Mouse (Mus musculus): ENCODE results near the gene Pde8a. TPM values are rescaled to one million over a fixed set of nuclear protein-coding genes. Genes with fewer than 3 reads are reported as not detected.

Gene Pde8a
- polyA plus RNA-seq, 1 experiment, result 31.6 TPM

- DNase-seq, result no peak
- TF ChIP-seq POLR2A (IDR thresholded peaks at IDR 0.05; ENCODE audit: low read depth, low read length), result no peak
- TF ChIP-seq CTCF (conservative IDR thresholded peaks at IDR 0.05; ENCODE audit: insufficient read depth, insufficient read length, low read depth, low read length), result no peak
- Histone ChIP-seq H3K36me3 (ENCODE audit: control insufficient read depth, insufficient read depth, low read length) (no peaks in the 10 kb centered on the region), H3K27me3 (replicated peaks; ENCODE audit: control insufficient read depth, insufficient read depth, low read length) (no peaks in the 10 kb centered on the region), H3K4me1 (ENCODE audit: control insufficient read depth, insufficient read depth, low read length) (no peaks in the 10 kb centered on the region), H3K4me3 (ENCODE audit: insufficient read depth, low read depth, low read length) (no peak overlapping the region), H3K27ac (ENCODE audit: insufficient read depth, low read depth, low read length) (no peak overlapping the region)
- WGBS, result 97% methylated on average over 1 of the region's 1 CpGs
Observed at GRCm38 (mm10) chr7:81311130-81311529, 97.7 kb downstream of the Pde8a start.

- no peak for TF ChIP-seq POLR2A (IDR thresholded peaks at IDR 0.05; ENCODE audit: low read depth, low read length)
- no peak for TF ChIP-seq CTCF (conservative IDR thresholded peaks at IDR 0.05; ENCODE audit: insufficient read depth, insufficient read length, low read depth, low read length)
Observed at GRCm38 (mm10) chr7:81311581-81311980, 98.2 kb downstream of the Pde8a start.

DNA sequence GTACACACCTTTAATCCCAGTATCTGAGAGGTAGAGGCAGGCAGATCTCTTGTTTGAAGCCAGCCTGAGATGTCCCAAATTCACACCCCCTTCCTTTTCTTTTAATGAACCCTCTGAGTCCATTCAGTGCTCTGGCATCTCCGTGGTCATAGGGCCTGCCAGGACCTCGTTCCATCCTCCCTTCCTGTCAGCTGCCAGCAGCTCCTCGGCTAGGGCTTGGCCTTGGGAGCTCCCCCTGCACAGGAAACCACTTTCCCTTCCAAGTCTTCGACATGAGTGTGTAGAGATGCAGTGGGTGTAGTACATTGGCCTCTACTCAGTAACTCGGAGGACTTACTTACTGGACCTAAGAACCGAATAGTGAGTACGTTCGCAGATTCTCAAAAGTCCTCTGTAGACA, 102.2 kb downstream of the Pde8a start:
- Histone ChIP-seq H3K4me3 (ENCODE audit: insufficient read depth, low read depth, low read length) (no peak overlapping the region), H3K27me3 (replicated peaks; ENCODE audit: control insufficient read depth, insufficient read depth, low read length) (no peaks in the 10 kb centered on the region), H3K36me3 (ENCODE audit: control insufficient read depth, insufficient read depth, low read length) (no peaks in the 10 kb centered on the region; the same call in none of the 2 replicates), H3K27ac (ENCODE audit: insufficient read depth, low read depth, low read length) (no peak overlapping the region), H3K4me1 (ENCODE audit: control insufficient read depth, insufficient read depth, low read length) (no peaks in the 10 kb centered on the region)
- peak; percentile 31 for DNase-seq
- 59% methylated on average over 8 of the region's 8 CpGs for WGBS
- TF ChIP-seq CTCF (conservative IDR thresholded peaks at IDR 0.05; ENCODE audit: insufficient read depth, insufficient read length, low read depth, low read length) (no peak), POLR2A (IDR thresholded peaks at IDR 0.05; ENCODE audit: low read depth, low read length) (no peak)

More at GRCm38 (mm10) chr7:81311581-81311980, 98.2 kb downstream of the Pde8a start:
- H3K36me3 ChIP-seq (ENCODE audit: control insufficient read depth, insufficient read depth, low read length), result no peaks in the 10 kb centered on the region
- H3K4me3 ChIP-seq (ENCODE audit: insufficient read depth, low read depth, low read length), result no peak overlapping the region
- H3K4me1 ChIP-seq (ENCODE audit: control insufficient read depth, insufficient read depth, low read length), result no peaks in the 10 kb centered on the region
- no peak for DNase-seq
- no peak overlapping the region for H3K27ac ChIP-seq (ENCODE audit: insufficient read depth, low read depth, low read length)
- H3K27me3 ChIP-seq (replicated peaks; ENCODE audit: control insufficient read depth, insufficient read depth, low read length), result no peaks in the 10 kb centered on the region

GRCm38 (mm10) chr7:81319749-81320148, 106.4 kb downstream of the Pde8a start:
- H3K27ac ChIP-seq (ENCODE audit: insufficient read depth, low read depth, low read length), result no peak overlapping the region
- TF ChIP-seq POLR2A (IDR thresholded peaks at IDR 0.05; ENCODE audit: low read depth, low read length), result no peak
- TF ChIP-seq CTCF (conservative IDR thresholded peaks at IDR 0.05; ENCODE audit: insufficient read depth, insufficient read length, low read depth, low read length), result no peak
- no peaks in the 10 kb centered on the region; the same call in none of the 2 replicates for H3K36me3 ChIP-seq (ENCODE audit: control insufficient read depth, insufficient read depth, low read length)
- no peaks in the 10 kb centered on the region for H3K4me1 ChIP-seq (ENCODE audit: control insufficient read depth, insufficient read depth, low read length)
- WGBS, result 60% methylated on average over 6 of the region's 6 CpGs
- no peak for DNase-seq
- no peaks in the 10 kb centered on the region for H3K27me3 ChIP-seq (replicated peaks; ENCODE audit: control insufficient read depth, insufficient read depth, low read length)
- no peak overlapping the region for H3K4me3 ChIP-seq (ENCODE audit: insufficient read depth, low read depth, low read length)

DNA sequence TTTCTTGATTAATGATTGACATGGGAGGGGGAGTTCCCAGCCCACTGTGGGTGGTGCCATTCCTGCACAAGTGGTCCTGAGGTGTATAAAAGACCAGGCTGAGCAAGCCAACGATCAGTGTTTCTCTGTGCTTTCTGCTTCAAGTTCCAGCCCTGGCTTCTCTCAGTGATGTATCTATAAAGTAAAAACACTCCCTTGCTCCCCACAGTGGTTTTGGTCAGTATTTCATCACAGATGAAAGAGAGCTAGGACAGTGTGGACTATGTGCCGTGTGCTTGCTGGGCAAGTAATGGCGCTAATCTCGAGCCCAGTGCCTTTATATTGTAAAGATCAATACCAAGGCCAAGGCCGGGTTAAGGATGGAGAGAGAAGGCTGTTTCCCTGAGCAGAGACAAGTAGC, 108.4 kb downstream of the Pde8a start:
- WGBS, result 67% methylated on average over 5 of the region's 5 CpGs
- H3K4me1 ChIP-seq (ENCODE audit: control insufficient read depth, insufficient read depth, low read length), result no peaks in the 10 kb centered on the region
- H3K27me3 ChIP-seq (replicated peaks; ENCODE audit: control insufficient read depth, insufficient read depth, low read length), result no peaks in the 10 kb centered on the region
- H3K27ac ChIP-seq (ENCODE audit: insufficient read depth, low read depth, low read length), result no peak overlapping the region
- no peaks in the 10 kb centered on the region; the same call in none of the 2 replicates for H3K36me3 ChIP-seq (ENCODE audit: control insufficient read depth, insufficient read depth, low read length)
- TF ChIP-seq CTCF (conservative IDR thresholded peaks at IDR 0.05; ENCODE audit: insufficient read depth, insufficient read length, low read depth, low read length) (no peak), POLR2A (IDR thresholded peaks at IDR 0.05; ENCODE audit: low read depth, low read length) (no peak)
- H3K4me3 ChIP-seq (ENCODE audit: insufficient read depth, low read depth, low read length), result no peak overlapping the region
- DNase-seq, result no peak

- WGBS, result 88% methylated on average over 12 of the region's 12 CpGs
- Histone ChIP-seq H3K4me1 (ENCODE audit: control insufficient read depth, insufficient read depth, low read length) (no peaks in the 10 kb centered on the region), H3K27me3 (replicated peaks; ENCODE audit: control insufficient read depth, insufficient read depth, low read length) (no peaks in the 10 kb centered on the region), H3K4me3 (ENCODE audit: insufficient read depth, low read depth, low read length) (no peak overlapping the region), H3K27ac (ENCODE audit: insufficient read depth, low read depth, low read length) (no peak overlapping the region), H3K36me3 (ENCODE audit: control insufficient read depth, insufficient read depth, low read length) (no peaks in the 10 kb centered on the region; the same call in 1 of the 2 replicates)
- no peak for DNase-seq
- TF ChIP-seq POLR2A (IDR thresholded peaks at IDR 0.05; ENCODE audit: low read depth, low read length), result no peak
- no peak for TF ChIP-seq CTCF (conservative IDR thresholded peaks at IDR 0.05; ENCODE audit: insufficient read depth, insufficient read length, low read depth, low read length)
Observed at GRCm38 (mm10) chr7:81326043-81326442, 112.6 kb downstream of the Pde8a start.

GRCm38 (mm10) chr7:81326859-81327258, 113.5 kb downstream of the Pde8a start:
- Histone ChIP-seq H3K4me1 (ENCODE audit: control insufficient read depth, insufficient read depth, low read length) (no peaks in the 10 kb centered on the region), H3K27me3 (replicated peaks; ENCODE audit: control insufficient read depth, insufficient read depth, low read length) (no peaks in the 10 kb centered on the region), H3K36me3 (ENCODE audit: control insufficient read depth, insufficient read depth, low read length) (no peaks in the 10 kb centered on the region; the same call in 1 of the 2 replicates), H3K4me3 (ENCODE audit: insufficient read depth, low read depth, low read length) (no peak overlapping the region), H3K27ac (ENCODE audit: insufficient read depth, low read depth, low read length) (no peak overlapping the region)
- TF ChIP-seq POLR2A (IDR thresholded peaks at IDR 0.05; ENCODE audit: low read depth, low read length) (no peak), CTCF (conservative IDR thresholded peaks at IDR 0.05; ENCODE audit: insufficient read depth, insufficient read length, low read depth, low read length) (no peak)
- DNase-seq, result no peak
- 85% methylated on average over 6 of the region's 6 CpGs for WGBS

Data from kidney, adult 2 months (tissue).